Mouse (Mus musculus) midbrain, embryonic 12.5 days (tissue): Measurements from ENCODE around the gene Usp34. TPM values are rescaled to one million over a fixed set of nuclear protein-coding genes. Genes with fewer than 3 reads are reported as not detected.
"Not testable (repeated sequence)": the region's sequence is repeated elsewhere in the genome, so short reads cannot be mapped to it uniquely, and the experiment has no call there.

ENCODE experiments used
- ATAC-seq: fragments of 200-750 bp; cut with Nextera tagmentation; 2 replicates; pipeline ENCODE4 v1.8.0; 2017; ENCODE audit warnings: low read depth, moderate TSS enrichment, moderate library complexity; ENCODE audit not compliant: low FRiP score
- H3K27ac ChIP-seq: fragments of 300-500 bp; sonication (generic); replicated peaks from 2 replicates; pipeline ENCODE4 v1.5.1; 2016; ENCODE audit warnings: mild to moderate bottlenecking
- H3K27me3 ChIP-seq: fragments of 300-500 bp; sonication (generic); 2 replicates; pipeline ENCODE4 v1.6.1; 2016; ENCODE audit warnings: mild to moderate bottlenecking
- H3K36me3 ChIP-seq: fragments of 300-500 bp; sonication (generic); 2 replicates; pipeline ENCODE4 v1.6.1; 2016
- H3K4me1 ChIP-seq: fragments of 300-500 bp; sonication (generic); 2 replicates; pipeline ENCODE4 v1.6.1; 2016
- H3K4me2 ChIP-seq: fragments of 300-500 bp; sonication (generic); replicated peaks from 2 replicates; pipeline ENCODE4 v1.6.1; 2016; ENCODE audit warnings: mild to moderate bottlenecking, moderate library complexity
- H3K4me3 ChIP-seq: fragments of 300-500 bp; sonication (generic); 2 replicates; pipeline ENCODE4 v1.5.1; 2016; ENCODE audit warnings: mild to moderate bottlenecking
- H3K9ac ChIP-seq: fragments of 300-500 bp; sonication (generic); replicated peaks from 2 replicates; pipeline ENCODE4 v1.6.1; 2016; ENCODE audit warnings: mild to moderate bottlenecking, moderate library complexity
- H3K9me3 ChIP-seq: fragments of 300-500 bp; sonication (generic); 2 replicates; pipeline ENCODE4 v1.6.1; 2016; ENCODE audit warnings: mild to moderate bottlenecking
- WGBS: fragments of 180-500 bp; shearing (Covaris S2); methylation state at CpG from one replicate; pipeline ENCODE4 v1.1.7; 2016; 5-methylcytosine and 5-hydroxymethylcytosine counted together
- polyA plus RNA-seq: library from polyadenylated mRNA; unstranded; fragments of >200 nt; fragmentation: Nextera tagmentation; extraction: Ambion mirVana; gene quantifications from 2 replicates; pipeline ENCODE4 v1.2.1, GENCODE M21; 2016

Usp34 gene
- polyA plus RNA-seq, result 29.5 and 36.5 TPM in 2 replicates

- Histone ChIP-seq H3K9ac (peak within 1 kb of the TSS; percentile 82), H3K27me3 (no peaks in the 10 kb centered on the region), H3K9me3 (no peaks in the 10 kb centered on the region), H3K36me3 (no peaks in the 10 kb centered on the region), H3K4me3 (peak within 1 kb of the TSS; percentile 65), H3K27ac (peak within 1 kb of the TSS; percentile 100), H3K4me1 (peaks cover 12% of the 10 kb centered on the region), H3K4me2 (peak within 1 kb of the TSS; percentile 74)
- WGBS, result 1% methylated on average over 47 of the region's 80 CpGs
- ATAC-seq, result peak; percentile 66
Measured at GRCm38 (mm10) chr11:23306764-23307565, at the start of gene Usp34. Usp34 (plus strand) TSS chr11:23306895.

GRCm38 (mm10) chr11:23259073-23259472 lies 47.6 kb upstream of the Usp34 start:
- H3K36me3 ChIP-seq, result peaks cover 18% of the 10 kb centered on the region
- no peaks in the 10 kb centered on the region for H3K27me3 ChIP-seq
- H3K27ac ChIP-seq, result no peak overlapping the region
- ATAC-seq, result no peak
- peaks cover 20% of the 10 kb centered on the region for H3K4me1 ChIP-seq
- H3K9ac ChIP-seq, result no peak overlapping the region
- 93% methylated on average over 4 of the region's 4 CpGs for WGBS
- peak overlapping the region; percentile 10; the same call in 1 of the 2 replicates for H3K4me2 ChIP-seq
- no peaks in the 10 kb centered on the region for H3K9me3 ChIP-seq
- peak overlapping the region; percentile 7; the same call in 1 of the 2 replicates for H3K4me3 ChIP-seq

GRCm38 (mm10) chr11:23259481-23259880 lies 47.2 kb upstream of the Usp34 start:
- H3K9ac ChIP-seq, result no peak overlapping the region
- H3K27ac ChIP-seq, result no peak overlapping the region
- 71% methylated on average over 1 of the region's 1 CpGs for WGBS
- peaks cover 22% of the 10 kb centered on the region for H3K36me3 ChIP-seq
- H3K27me3 ChIP-seq, result no peaks in the 10 kb centered on the region
- no peak overlapping the region for H3K4me2 ChIP-seq
- H3K4me3 ChIP-seq, result no peak overlapping the region
- peaks cover 20% of the 10 kb centered on the region for H3K4me1 ChIP-seq
- no peak for ATAC-seq
- H3K9me3 ChIP-seq, result no peaks in the 10 kb centered on the region

- Histone ChIP-seq H3K4me1 (peaks cover 20% of the 10 kb centered on the region), H3K27ac (no peak overlapping the region), H3K36me3 (peaks cover 29% of the 10 kb centered on the region), H3K4me3 (no peak overlapping the region), H3K27me3 (no peaks in the 10 kb centered on the region), H3K4me2 (no peak overlapping the region), H3K9ac (no peak overlapping the region), H3K9me3 (no peaks in the 10 kb centered on the region)
- WGBS, result 100% methylated on average over 1 of the region's 1 CpGs
- ATAC-seq, result no peak
Measured at GRCm38 (mm10) chr11:23260186-23260585, 46.5 kb upstream of the Usp34 start.

GRCm38 (mm10) chr11:23261490-23261889 lies 45.2 kb upstream of the Usp34 start:
- H3K4me3 ChIP-seq, result no peak overlapping the region
- no peak overlapping the region for H3K4me2 ChIP-seq
- WGBS, result 89% methylated on average over 3 of the region's 3 CpGs
- no peak overlapping the region for H3K9ac ChIP-seq
- ATAC-seq, result no peak
- H3K4me1 ChIP-seq, result peaks cover 20% of the 10 kb centered on the region
- H3K9me3 ChIP-seq, result no peaks in the 10 kb centered on the region
- peaks cover 38% of the 10 kb centered on the region for H3K36me3 ChIP-seq
- no peaks in the 10 kb centered on the region for H3K27me3 ChIP-seq
- H3K27ac ChIP-seq, result no peak overlapping the region

GRCm38 (mm10) chr11:23264949-23265348 lies 41.7 kb upstream of the Usp34 start:
- Histone ChIP-seq H3K4me1 (0 out of 2 replicates have a peak, but pooled peaks cover 5% of the 10 kb centered on the region), H3K27ac (no peak overlapping the region), H3K4me3 (no peak overlapping the region), H3K9ac (no peak overlapping the region), H3K27me3 (no peaks in the 10 kb centered on the region), H3K4me2 (no peak overlapping the region), H3K9me3 (no peaks in the 10 kb centered on the region), H3K36me3 (peaks cover 57% of the 10 kb centered on the region)
- no peak for ATAC-seq

- H3K4me3 ChIP-seq, result no peak overlapping the region
- H3K4me1 ChIP-seq, result no peaks in the 10 kb centered on the region
- no peak overlapping the region for H3K4me2 ChIP-seq
- H3K9ac ChIP-seq, result no peak overlapping the region
- H3K9me3 ChIP-seq, result no peaks in the 10 kb centered on the region
- ATAC-seq, result 0 out of 2 replicates have a peak, but pooled peaks have one; percentile 41
- H3K36me3 ChIP-seq, result peaks cover 69% of the 10 kb centered on the region
- 82% methylated on average over 4 of the region's 4 CpGs for WGBS
- H3K27me3 ChIP-seq, result no peaks in the 10 kb centered on the region
- H3K27ac ChIP-seq, result no peak overlapping the region
Measured at GRCm38 (mm10) chr11:23271770-23272724, 34.6 kb upstream of the Usp34 start.

- 95% methylated on average over 3 of the region's 3 CpGs for WGBS
- peaks cover 85% of the 10 kb centered on the region for H3K36me3 ChIP-seq
- no peaks in the 10 kb centered on the region for H3K9me3 ChIP-seq
- no peaks in the 10 kb centered on the region for H3K4me1 ChIP-seq
- no peak overlapping the region for H3K4me2 ChIP-seq
- no peaks in the 10 kb centered on the region for H3K27me3 ChIP-seq
- no peak overlapping the region for H3K27ac ChIP-seq
- no peak for ATAC-seq
- H3K4me3 ChIP-seq, result no peak overlapping the region
- H3K9ac ChIP-seq, result no peak overlapping the region
Measured at GRCm38 (mm10) chr11:23275780-23276179, 30.9 kb upstream of the Usp34 start.

GRCm38 (mm10) chr11:23284469-23284868 lies 22.2 kb upstream of the Usp34 start:
- peaks cover 89% of the 10 kb centered on the region for H3K36me3 ChIP-seq
- H3K9ac ChIP-seq, result no peak overlapping the region
- WGBS, result 93% methylated on average over 4 of the region's 4 CpGs
- no peaks in the 10 kb centered on the region for H3K4me1 ChIP-seq
- H3K27me3 ChIP-seq, result no peaks in the 10 kb centered on the region
- no peaks in the 10 kb centered on the region for H3K9me3 ChIP-seq
- no peak for ATAC-seq
- H3K27ac ChIP-seq, result no peak overlapping the region
- no peak overlapping the region for H3K4me2 ChIP-seq
- H3K4me3 ChIP-seq, result no peak overlapping the region

- not testable (repeated sequence) for H3K9me3 ChIP-seq, H3K4me3 ChIP-seq, H3K27me3 ChIP-seq, H3K9ac ChIP-seq, H3K4me2 ChIP-seq, H3K27ac ChIP-seq, H3K4me1 ChIP-seq, ATAC-seq
- 94% methylated on average over 4 of the region's 4 CpGs for WGBS
- H3K36me3 ChIP-seq, result peaks cover 92% of the 10 kb centered on the region
Measured at GRCm38 (mm10) chr11:23288866-23289265, 17.8 kb upstream of the Usp34 start.

GRCm38 (mm10) chr11:23297379-23297778 lies 9.3 kb upstream of the Usp34 start:
- WGBS, result 98% methylated on average over 2 of the region's 2 CpGs
- H3K4me2 ChIP-seq, result no peak overlapping the region
- H3K4me1 ChIP-seq, result no peaks in the 10 kb centered on the region
- no peak overlapping the region for H3K4me3 ChIP-seq
- no peaks in the 10 kb centered on the region for H3K27me3 ChIP-seq
- H3K36me3 ChIP-seq, result peaks cover 56% of the 10 kb centered on the region
- H3K9ac ChIP-seq, result no peak overlapping the region
- no peak overlapping the region for H3K27ac ChIP-seq
- no peak for ATAC-seq
- H3K9me3 ChIP-seq, result no peaks in the 10 kb centered on the region

- Histone ChIP-seq H3K4me2 (no peak overlapping the region), H3K36me3 (peaks cover 47% of the 10 kb centered on the region), H3K9ac (no peak overlapping the region), H3K9me3 (no peaks in the 10 kb centered on the region), H3K27me3 (no peaks in the 10 kb centered on the region), H3K4me1 (no peaks in the 10 kb centered on the region), H3K27ac (no peak overlapping the region), H3K4me3 (no peak overlapping the region)
- ATAC-seq, result no peak
- WGBS, result 100% methylated on average over 2 of the region's 2 CpGs
Measured at GRCm38 (mm10) chr11:23298301-23298700, 8.4 kb upstream of the Usp34 start.
